Mouse (Mus musculus): ENCODE measurements around the gene Ttll1. TPM values are rescaled to one million over a fixed set of nuclear protein-coding genes. Genes with fewer than 3 reads are reported as not detected.

The Ttll1 gene
- total and polyA plus RNA-seq, 2 experiments from 2014 or later = 57.8 to 123 TPM

GRCm38 (mm10) chr15:83527092-83527437 lies 16.4 kb upstream of the Ttll1 start:
- ATAC-seq (ENCODE audit: low FRiP score) (no peak), DNase-seq (ENCODE audit: low spot score) (no peak)
- Histone ChIP-seq H3K4me3 (ENCODE audit: low read depth, low read length) (peak overlapping the region; percentile 34), H3K9ac (replicated peaks; ENCODE audit: low read length, poor library complexity, severe bottlenecking) (no peak overlapping the region; the same call in 1 of the 2 replicates), H3K4me2 (ENCODE audit: low read depth, low read length, poor library complexity, severe bottlenecking) (peak overlapping the region; percentile 84), H3K9me3 (ENCODE audit: low read length) (no peaks in the 10 kb centered on the region), H3K27ac (ENCODE audit: low read depth, low read length) (no peak overlapping the region), H3K27me3 (ENCODE audit: insufficient read depth, low read length) (peaks cover 26% of the 10 kb centered on the region), H3K4me1 (ENCODE audit: insufficient read depth, low read length) (peaks cover 4% of the 10 kb centered on the region; the same call in 1 of the 2 replicates), H3K36me3 (ENCODE audit: insufficient read depth, low read length) (no peaks in the 10 kb centered on the region)
- no peak for TF ChIP-seq CTCF (IDR thresholded peaks at IDR 0.05)
- 2% methylated on average over 25 of the region's 26 CpGs for WGBS

GRCm38 (mm10) chr15:83526424-83527091 lies 15.9 kb upstream of the Ttll1 start, which contains the start of gene Bik:
TSS of gene Bik (plus strand) at chr15:83526862.
- Histone ChIP-seq H3K9ac (replicated peaks; ENCODE audit: low read length, poor library complexity, severe bottlenecking) (no peak within 1 kb of the TSS; the same call in 1 of the 2 replicates), H3K27ac (ENCODE audit: low read depth, low read length) (no peak within 1 kb of the TSS), H3K27me3 (ENCODE audit: insufficient read depth, low read length) (peaks cover 26% of the 10 kb centered on the region), H3K4me3 (ENCODE audit: low read depth, low read length) (peak within 1 kb of the TSS; percentile 34), H3K4me1 (ENCODE audit: insufficient read depth, low read length) (peaks cover 4% of the 10 kb centered on the region; the same call in 1 of the 2 replicates), H3K36me3 (ENCODE audit: insufficient read depth, low read length) (no peaks in the 10 kb centered on the region), H3K9me3 (ENCODE audit: low read length) (no peaks in the 10 kb centered on the region), H3K4me2 (ENCODE audit: low read depth, low read length, poor library complexity, severe bottlenecking) (peak within 1 kb of the TSS; percentile 84)
- WGBS = under 1% methylated on average over 45 of the region's 45 CpGs
- ATAC-seq (ENCODE audit: low FRiP score) (no peak), DNase-seq (ENCODE audit: low spot score) (peak; percentile 15)
- TF ChIP-seq CTCF (IDR thresholded peaks at IDR 0.05) = no peak

- Histone ChIP-seq H3K4me3 (ENCODE audit: low read depth, low read length) (no peak overlapping the region), H3K9ac (replicated peaks; ENCODE audit: low read length, poor library complexity, severe bottlenecking) (no peak overlapping the region), H3K4me2 (ENCODE audit: low read depth, low read length, poor library complexity, severe bottlenecking) (no peak overlapping the region), H3K36me3 (ENCODE audit: insufficient read depth, low read length) (no peaks in the 10 kb centered on the region), H3K27ac (ENCODE audit: low read depth, low read length) (no peak overlapping the region), H3K9me3 (ENCODE audit: low read length) (no peaks in the 10 kb centered on the region), H3K27me3 (ENCODE audit: insufficient read depth, low read length) (peaks cover 26% of the 10 kb centered on the region), H3K4me1 (ENCODE audit: insufficient read depth, low read length) (peaks cover 4% of the 10 kb centered on the region; the same call in 1 of the 2 replicates)
- 83% methylated on average over 3 of the region's 3 CpGs for WGBS
- DNase-seq (ENCODE audit: low spot score) (no peak), ATAC-seq (ENCODE audit: low FRiP score) (no peak)
- no peak for TF ChIP-seq CTCF (IDR thresholded peaks at IDR 0.05)
Observed at GRCm38 (mm10) chr15:83524333-83524729, 13.6 kb upstream of the Ttll1 start.

- H3K4me3 ChIP-seq (ENCODE audit: low read depth, low read length) = no peak overlapping the region
- H3K27ac ChIP-seq (ENCODE audit: low read depth, low read length) = no peak overlapping the region
- H3K9ac ChIP-seq (replicated peaks; ENCODE audit: low read length, poor library complexity, severe bottlenecking) = no peak overlapping the region
- ATAC-seq (ENCODE audit: low FRiP score) = no peak
- WGBS = 54% methylated on average over 14 of the region's 14 CpGs
- no peak overlapping the region for H3K4me2 ChIP-seq (ENCODE audit: low read depth, low read length, poor library complexity, severe bottlenecking)
- H3K27me3 ChIP-seq (ENCODE audit: insufficient read depth, low read length) = peaks cover 26% of the 10 kb centered on the region
- DNase-seq (ENCODE audit: low spot score) = no peak
- peaks cover 4% of the 10 kb centered on the region; the same call in 1 of the 2 replicates for H3K4me1 ChIP-seq (ENCODE audit: insufficient read depth, low read length)
- H3K36me3 ChIP-seq (ENCODE audit: insufficient read depth, low read length) = no peaks in the 10 kb centered on the region
- no peak for TF ChIP-seq CTCF (IDR thresholded peaks at IDR 0.05)
- H3K9me3 ChIP-seq (ENCODE audit: low read length) = no peaks in the 10 kb centered on the region
Observed at GRCm38 (mm10) chr15:83523638-83524332, 13.1 kb upstream of the Ttll1 start.

GRCm38 (mm10) chr15:83523196-83523595 lies 12.5 kb upstream of the Ttll1 start:
- no peak for TF ChIP-seq CTCF (IDR thresholded peaks at IDR 0.05)
- Histone ChIP-seq H3K27me3 (ENCODE audit: insufficient read depth, low read length) (peaks cover 26% of the 10 kb centered on the region), H3K9ac (replicated peaks; ENCODE audit: low read length, poor library complexity, severe bottlenecking) (no peak overlapping the region), H3K4me1 (ENCODE audit: insufficient read depth, low read length) (peaks cover 4% of the 10 kb centered on the region; the same call in 1 of the 2 replicates), H3K4me3 (ENCODE audit: low read depth, low read length) (no peak overlapping the region), H3K4me2 (ENCODE audit: low read depth, low read length, poor library complexity, severe bottlenecking) (no peak overlapping the region), H3K9me3 (ENCODE audit: low read length) (no peaks in the 10 kb centered on the region), H3K27ac (ENCODE audit: low read depth, low read length) (no peak overlapping the region), H3K36me3 (ENCODE audit: insufficient read depth, low read length) (no peaks in the 10 kb centered on the region)
- no peak for ATAC-seq (ENCODE audit: low FRiP score)
- 29% methylated on average over 7 of the region's 7 CpGs for WGBS
- no peak for DNase-seq (ENCODE audit: low spot score)

GRCm38 (mm10) chr15:83520861-83521382 lies 10.2 kb upstream of the Ttll1 start:
- no peak for TF ChIP-seq CTCF (IDR thresholded peaks at IDR 0.05)
- Histone ChIP-seq H3K4me3 (ENCODE audit: low read depth, low read length) (no peak overlapping the region), H3K4me2 (ENCODE audit: low read depth, low read length, poor library complexity, severe bottlenecking) (no peak overlapping the region), H3K4me1 (ENCODE audit: insufficient read depth, low read length) (no peaks in the 10 kb centered on the region), H3K9me3 (ENCODE audit: low read length) (no peaks in the 10 kb centered on the region), H3K36me3 (ENCODE audit: insufficient read depth, low read length) (no peaks in the 10 kb centered on the region), H3K27me3 (ENCODE audit: insufficient read depth, low read length) (peaks cover 7% of the 10 kb centered on the region), H3K9ac (replicated peaks; ENCODE audit: low read length, poor library complexity, severe bottlenecking) (no peak overlapping the region), H3K27ac (ENCODE audit: low read depth, low read length) (no peak overlapping the region)
- 84% methylated on average over 6 of the region's 6 CpGs for WGBS
- ATAC-seq (ENCODE audit: low FRiP score) = no peak
- DNase-seq (ENCODE audit: low spot score) = no peak
